Mouse (Mus musculus): ENCODE measurements at regions not wholly inside any gene's neighbourhood (a gene's known extent, or its start where the extent isn't known, plus 50 kb on each side); places are given as distances from the start of the nearest gene placed in this dataset.
"Not testable (repeated sequence)": the region's sequence is repeated elsewhere in the genome, so short reads cannot be mapped to it uniquely, and the experiment has no call there.

GRCm38 (mm10) chr3:153144217-153144616 is 162.2 kb upstream of the St6galnac5 start:
- Histone ChIP-seq H3K27ac (ENCODE audit: low read length) (no peak overlapping the region), H3K27me3 (ENCODE audit: control insufficient read depth, insufficient read depth, low read depth, low read length) (no peaks in the 10 kb centered on the region)
- 73% methylated on average over 10 of the region's 10 CpGs for WGBS (ENCODE audit: insufficient replicate concordance)

GRCm38 (mm10) chr3:153140985-153141384 is 158.9 kb upstream of the St6galnac5 start:
- no peak for ATAC-seq (ENCODE audit: low read depth)
- H3K9me3 ChIP-seq (replicated peaks; ENCODE audit: control insufficient read depth, low read length), result no peaks in the 10 kb centered on the region

More at GRCm38 (mm10) chr3:153144217-153144616, 162.2 kb upstream of the St6galnac5 start:
- no peak overlapping the region for H3K4me2 ChIP-seq (ENCODE audit: low read depth, low read length)
- H3K4me3 ChIP-seq (ENCODE audit: low read depth, low read length), result no peak overlapping the region
- no peaks in the 10 kb centered on the region for H3K4me1 ChIP-seq (ENCODE audit: control insufficient read depth, low read depth, low read length)
- no peaks in the 10 kb centered on the region for H3K36me3 ChIP-seq (ENCODE audit: control insufficient read depth, insufficient read depth)
- H3K9ac ChIP-seq (ENCODE audit: low read depth, low read length), result no peak overlapping the region
- no peaks in the 10 kb centered on the region for H3K9me3 ChIP-seq (replicated peaks; ENCODE audit: control insufficient read depth, low read length)
- ATAC-seq (ENCODE audit: low read depth), result no peak

GRCm38 (mm10) chr3:153125335-153125734 is 143.3 kb upstream of the St6galnac5 start:
- Histone ChIP-seq H3K27me3 (ENCODE audit: control insufficient read depth, insufficient read depth, low read depth, low read length) (no peaks in the 10 kb centered on the region), H3K4me1 (ENCODE audit: control insufficient read depth, low read depth, low read length) (no peaks in the 10 kb centered on the region), H3K9me3 (replicated peaks; ENCODE audit: control insufficient read depth, low read length) (no peaks in the 10 kb centered on the region), H3K9ac (ENCODE audit: low read depth, low read length) (no peak overlapping the region), H3K27ac (ENCODE audit: low read length) (no peak overlapping the region), H3K4me3 (ENCODE audit: low read depth, low read length) (no peak overlapping the region), H3K4me2 (ENCODE audit: low read depth, low read length) (no peak overlapping the region), H3K36me3 (ENCODE audit: control insufficient read depth, insufficient read depth) (no peaks in the 10 kb centered on the region)
- 50% methylated on average over 5 of the region's 5 CpGs for WGBS (ENCODE audit: insufficient replicate concordance)
- no peak for ATAC-seq (ENCODE audit: low read depth)

More at GRCm38 (mm10) chr3:153140985-153141384, 158.9 kb upstream of the St6galnac5 start:
- no peaks in the 10 kb centered on the region for H3K27me3 ChIP-seq (ENCODE audit: control insufficient read depth, insufficient read depth, low read depth, low read length)
- 70% methylated on average over 5 of the region's 5 CpGs for WGBS (ENCODE audit: insufficient replicate concordance)
- H3K27ac ChIP-seq (ENCODE audit: low read length), result no peak overlapping the region
- H3K4me2 ChIP-seq (ENCODE audit: low read depth, low read length), result no peak overlapping the region
- no peaks in the 10 kb centered on the region for H3K36me3 ChIP-seq (ENCODE audit: control insufficient read depth, insufficient read depth)
- H3K4me3 ChIP-seq (ENCODE audit: low read depth, low read length), result no peak overlapping the region
- no peak overlapping the region for H3K9ac ChIP-seq (ENCODE audit: low read depth, low read length)
- H3K4me1 ChIP-seq (ENCODE audit: control insufficient read depth, low read depth, low read length), result no peaks in the 10 kb centered on the region

- Histone ChIP-seq H3K9ac (ENCODE audit: low read depth, low read length) (no peak overlapping the region), H3K4me2 (ENCODE audit: low read depth, low read length) (no peak overlapping the region), H3K4me3 (ENCODE audit: low read depth, low read length) (no peak overlapping the region), H3K27me3 (ENCODE audit: control insufficient read depth, insufficient read depth, low read depth, low read length) (no peaks in the 10 kb centered on the region), H3K4me1 (ENCODE audit: control insufficient read depth, low read depth, low read length) (peaks cover 2% of the 10 kb centered on the region; the same call in 1 of the 2 replicates), H3K9me3 (replicated peaks; ENCODE audit: control insufficient read depth, low read length) (no peaks in the 10 kb centered on the region), H3K27ac (ENCODE audit: low read length) (no peak overlapping the region), H3K36me3 (ENCODE audit: control insufficient read depth, insufficient read depth) (no peaks in the 10 kb centered on the region)
- WGBS (ENCODE audit: insufficient replicate concordance), result 68% methylated on average over 10 of the region's 10 CpGs
- no peak for ATAC-seq (ENCODE audit: low read depth)
These were observed 139.9 kb upstream of the St6galnac5 start for GRCm38 (mm10) chr3:153121934-153122333.

- H3K9ac ChIP-seq (ENCODE audit: low read depth, low read length), result no peak overlapping the region
- peaks cover 2% of the 10 kb centered on the region; the same call in 1 of the 2 replicates for H3K4me1 ChIP-seq (ENCODE audit: control insufficient read depth, low read depth, low read length)
- no peak overlapping the region for H3K4me2 ChIP-seq (ENCODE audit: low read depth, low read length)
- H3K4me3 ChIP-seq (ENCODE audit: low read depth, low read length), result no peak overlapping the region
- no peak for ATAC-seq (ENCODE audit: low read depth)
- H3K27ac ChIP-seq (ENCODE audit: low read length), result no peak overlapping the region
- no peaks in the 10 kb centered on the region for H3K9me3 ChIP-seq (replicated peaks; ENCODE audit: control insufficient read depth, low read length)
- no peaks in the 10 kb centered on the region for H3K27me3 ChIP-seq (ENCODE audit: control insufficient read depth, insufficient read depth, low read depth, low read length)
- H3K36me3 ChIP-seq (ENCODE audit: control insufficient read depth, insufficient read depth), result no peaks in the 10 kb centered on the region
- 19% methylated on average over 5 of the region's 5 CpGs for WGBS (ENCODE audit: insufficient replicate concordance)
These were observed 137.1 kb upstream of the St6galnac5 start for GRCm38 (mm10) chr3:153119142-153119541.

GRCm38 (mm10) chr3:153118643-153119042 is 136.6 kb upstream of the St6galnac5 start:
- Histone ChIP-seq H3K9me3 (replicated peaks; ENCODE audit: control insufficient read depth, low read length) (no peaks in the 10 kb centered on the region), H3K4me1 (ENCODE audit: control insufficient read depth, low read depth, low read length) (peaks cover 2% of the 10 kb centered on the region; the same call in 1 of the 2 replicates), H3K27ac (ENCODE audit: low read length) (no peak overlapping the region), H3K4me3 (ENCODE audit: low read depth, low read length) (no peak overlapping the region), H3K4me2 (ENCODE audit: low read depth, low read length) (no peak overlapping the region), H3K9ac (ENCODE audit: low read depth, low read length) (no peak overlapping the region), H3K36me3 (ENCODE audit: control insufficient read depth, insufficient read depth) (no peaks in the 10 kb centered on the region), H3K27me3 (ENCODE audit: control insufficient read depth, insufficient read depth, low read depth, low read length) (no peaks in the 10 kb centered on the region)
- peak; percentile 50 for ATAC-seq (ENCODE audit: low read depth)
- whole genome bisulfite sequencing (ENCODE audit: insufficient replicate concordance), result 53% methylated on average over 1 of the region's 1 CpGs

- ATAC-seq (ENCODE audit: low read depth), result no peak
- H3K4me3 ChIP-seq (ENCODE audit: low read depth, low read length), result no peak overlapping the region
These were observed 123.5 kb upstream of the St6galnac5 start for GRCm38 (mm10) chr3:153105591-153105990.

GRCm38 (mm10) chr3:153090572-153090971 is 108.5 kb upstream of the St6galnac5 start:
- ATAC-seq (ENCODE audit: low read depth); H3K36me3 ChIP-seq (ENCODE audit: control insufficient read depth, insufficient read depth): not testable (repeated sequence)
- WGBS (ENCODE audit: insufficient replicate concordance), result 78% methylated on average over 4 of the region's 4 CpGs

More at GRCm38 (mm10) chr3:153105591-153105990, 123.5 kb upstream of the St6galnac5 start:
- H3K4me1 ChIP-seq (ENCODE audit: control insufficient read depth, low read depth, low read length), result no peaks in the 10 kb centered on the region
- H3K36me3 ChIP-seq (ENCODE audit: control insufficient read depth, insufficient read depth), result no peaks in the 10 kb centered on the region
- no peak overlapping the region for H3K4me2 ChIP-seq (ENCODE audit: low read depth, low read length)
- H3K9me3 ChIP-seq (replicated peaks; ENCODE audit: control insufficient read depth, low read length), result no peaks in the 10 kb centered on the region
- 71% methylated on average over 5 of the region's 5 CpGs for WGBS (ENCODE audit: insufficient replicate concordance)
- no peak overlapping the region for H3K27ac ChIP-seq (ENCODE audit: low read length)
- no peak overlapping the region for H3K9ac ChIP-seq (ENCODE audit: low read depth, low read length)
- no peaks in the 10 kb centered on the region for H3K27me3 ChIP-seq (ENCODE audit: control insufficient read depth, insufficient read depth, low read depth, low read length)

GRCm38 (mm10) chr3:153085096-153085788 is 103.2 kb upstream of the St6galnac5 start:
- H3K27me3 ChIP-seq (ENCODE audit: control insufficient read depth, insufficient read depth, low read depth, low read length), result no peaks in the 10 kb centered on the region
- no peak overlapping the region for H3K4me3 ChIP-seq (ENCODE audit: low read depth, low read length)
- 0 out of 2 replicates have a peak, but pooled peaks have one; percentile 35 for ATAC-seq (ENCODE audit: low read depth)
- no peak overlapping the region for H3K9ac ChIP-seq (ENCODE audit: low read depth, low read length)
- H3K9me3 ChIP-seq (replicated peaks; ENCODE audit: control insufficient read depth, low read length), result no peaks in the 10 kb centered on the region
- no peak overlapping the region for H3K27ac ChIP-seq (ENCODE audit: low read length)
- no peaks in the 10 kb centered on the region for H3K4me1 ChIP-seq (ENCODE audit: control insufficient read depth, low read depth, low read length)
- 51% methylated on average over 17 of the region's 17 CpGs for WGBS (ENCODE audit: insufficient replicate concordance)
- H3K36me3 ChIP-seq (ENCODE audit: control insufficient read depth, insufficient read depth), result no peaks in the 10 kb centered on the region
- no peak overlapping the region for H3K4me2 ChIP-seq (ENCODE audit: low read depth, low read length)

More at GRCm38 (mm10) chr3:153090572-153090971, 108.5 kb upstream of the St6galnac5 start:
- not testable (repeated sequence) for H3K4me2 ChIP-seq (ENCODE audit: low read depth, low read length); H3K9ac ChIP-seq (ENCODE audit: low read depth, low read length); H3K9me3 ChIP-seq (replicated peaks; ENCODE audit: control insufficient read depth, low read length); H3K27me3 ChIP-seq (ENCODE audit: control insufficient read depth, insufficient read depth, low read depth, low read length); H3K4me1 ChIP-seq (ENCODE audit: control insufficient read depth, low read depth, low read length); H3K4me3 ChIP-seq (ENCODE audit: low read depth, low read length); H3K27ac ChIP-seq (ENCODE audit: low read length)
